ENCODE assay signal across 12 mouse cellular contexts in the genomic region with DNA sequence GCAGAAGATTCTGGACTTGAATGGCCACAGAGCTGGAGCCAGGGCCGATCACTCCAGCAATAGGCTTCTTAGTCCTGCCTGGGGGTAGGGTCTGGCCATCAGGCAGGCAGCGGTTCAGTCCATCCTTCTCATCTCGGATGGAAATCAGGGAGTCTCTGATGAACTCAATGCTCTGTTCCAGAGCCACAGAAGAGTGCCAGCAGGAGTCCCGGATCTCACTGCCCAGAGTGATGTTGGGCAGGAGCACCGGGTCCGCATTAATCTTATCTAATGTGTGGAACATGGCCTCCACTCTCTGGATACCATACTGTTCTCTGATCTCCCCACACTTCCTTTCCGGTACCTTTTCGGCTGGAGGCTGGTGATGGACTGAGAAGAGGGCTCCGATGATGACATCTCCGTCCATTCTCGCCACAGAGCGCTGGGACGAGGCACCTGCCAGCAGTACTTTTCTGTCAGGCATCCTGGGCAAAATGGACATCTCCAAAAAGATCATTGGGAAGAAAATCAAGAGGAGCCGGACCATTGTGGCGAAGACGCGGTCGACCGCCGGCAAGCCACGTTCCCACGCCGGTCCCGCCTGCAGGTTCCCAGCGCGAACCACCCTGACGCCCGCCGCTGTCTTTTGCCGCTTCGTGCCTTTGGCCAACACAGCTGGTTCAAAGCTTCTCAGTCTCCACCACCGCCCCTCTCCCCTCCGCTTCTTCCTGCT. TPM values are rescaled to one million over a fixed set of nuclear protein-coding genes. Genes with fewer than 3 reads are reported as not detected.
DNase-seq lines count a peak whose midpoint lies in the region; ATAC-seq and TF ChIP-seq lines count a peak whose summit lies in the region.
"Had no signal": no experiment of that assay in that cellular context is flagged by ENCODE, and none has a peak within 500 bp of the region (broad histone marks: within the 10 kb centered on the region; RNA-seq: fewer than 3 reads in every experiment).

No protein-coding gene starts in this region.

- TF ChIP-seq POLR2A in lung, adult 2 months (IDR thresholded peaks at IDR 0.05; ENCODE audit: borderline replicate concordance, extremely low read depth, low read depth, low read length), result no peak

- H3K4me2 ChIP-seq in forebrain, embryonic 15.5 days (replicated peaks), result peak overlapping the region; percentile 61
- H3K4me2 ChIP-seq in midbrain, embryonic 15.5 days, result peak overlapping the region; percentile 85
- H3K4me2 ChIP-seq: liver, embryonic 12.5 days; stomach, embryonic 15.5 days had no signal

- ATAC-seq in forebrain, embryonic 15.5 days (replicated peaks), result 0 out of 2 replicates have a peak, but pooled peaks have one; percentile 34
- peak; percentile 48 for ATAC-seq in midbrain, embryonic 15.5 days (replicated peaks)
- no peak for ATAC-seq in granulocyte monocyte progenitor cell, adult 5-6 weeks (replicated peaks; ENCODE audit: poor library complexity, severe bottlenecking)
- ATAC-seq: liver, embryonic 12.5 days had no signal

- intact Hi-C loops in gastrocnemius, adult 2 months (cut with DNase I), result no loop called here

- H3K27ac ChIP-seq in ES-E14 (ENCODE audit: insufficient read depth, low read depth, low read length, poor library complexity, severe bottlenecking), result no peak overlapping the region
- no peak overlapping the region for H3K27ac ChIP-seq in forebrain, embryonic 15.5 days (replicated peaks)
- H3K27ac ChIP-seq in midbrain, embryonic 15.5 days, result peak overlapping the region; percentile 30; the same call in 1 of the 2 replicates
- no peak overlapping the region for H3K27ac ChIP-seq in gastrocnemius, adult 2 months
- H3K27ac ChIP-seq: liver, embryonic 12.5 days; stomach, embryonic 15.5 days had no signal

- in situ Hi-C loops in ES-E14 (cut with MboI; ENCODE audit: low sequenced_read_pairs in 2 of 2, unreplicated experiment in 2 of 2), result no loop called here

- TF ChIP-seq CTCF in lung, adult 2 months (IDR thresholded peaks at IDR 0.05; ENCODE audit: insufficient read depth, low read length), result no peak
- TF ChIP-seq CTCF in gastrocnemius, adult 2 months (IDR thresholded peaks at IDR 0.05), result no peak

- H3K27me3 ChIP-seq in forebrain, embryonic 15.5 days, result peaks cover 20% of the 10 kb centered on the region; the same call in 1 of the 2 replicates
- no peaks in the 10 kb centered on the region for H3K27me3 ChIP-seq in midbrain, embryonic 15.5 days (replicated peaks)

- H3K4me1 ChIP-seq in ES-E14 (ENCODE audit: control insufficient read depth in 2 of 2, insufficient read depth in 2 of 2, low read length in 2 of 2, poor library complexity in 1 of 2), result no peaks in the 10 kb centered on the region
- H3K4me1 ChIP-seq in forebrain, embryonic 15.5 days, result peaks cover 14% of the 10 kb centered on the region
- H3K4me1 ChIP-seq in midbrain, embryonic 15.5 days, result peaks cover 9% of the 10 kb centered on the region
- H3K4me1 ChIP-seq in lung, adult 2 months (ENCODE audit: control insufficient read depth, insufficient read depth, low read length), result no peaks in the 10 kb centered on the region
- H3K4me1 ChIP-seq: liver, embryonic 12.5 days; stomach, embryonic 15.5 days had no signal

- no peak overlapping the region for H3K9ac ChIP-seq in ES-E14 (ENCODE audit: insufficient read depth, low read depth, low read length, poor library complexity, severe bottlenecking)
- H3K9ac ChIP-seq in forebrain, embryonic 15.5 days (replicated peaks), result peak overlapping the region; percentile 36; the same call in 1 of the 2 replicates
- peak overlapping the region; percentile 47 for H3K9ac ChIP-seq in midbrain, embryonic 15.5 days
- H3K9ac ChIP-seq: liver, embryonic 12.5 days; stomach, embryonic 15.5 days had no signal

- WGBS in forebrain, embryonic 15.5 days, result 6% methylated on average over 33 of the region's 33 CpGs
- WGBS in midbrain, embryonic 15.5 days, result 9% methylated on average over 33 of the region's 33 CpGs
- 19% methylated on average over 33 of the region's 33 CpGs for WGBS in lung, adult 2 months

- H3K36me3 ChIP-seq in ES-E14 (ENCODE audit: control insufficient read depth, insufficient read depth, low read length, poor library complexity, severe bottlenecking), result no peaks in the 10 kb centered on the region
- no peaks in the 10 kb centered on the region for H3K36me3 ChIP-seq in forebrain, embryonic 15.5 days
- no peaks in the 10 kb centered on the region for H3K36me3 ChIP-seq in midbrain, embryonic 15.5 days (replicated peaks)
- H3K36me3 ChIP-seq: G1E; liver, embryonic 12.5 days; stomach, embryonic 15.5 days had no signal

- no peak for DNase-seq in ES-E14 (ENCODE audit: low read depth, low spot score)
- DNase-seq in cerebellum, adult 11-12 months, result peak; percentile 61
- no peak for DNase-seq in adrenal gland, adult 8-10 months
- no peak for DNase-seq in lung, adult 2 months
- no peak for DNase-seq in gastrocnemius, adult 2 months

- no peaks in the 10 kb centered on the region for H3K9me3 ChIP-seq in ES-E14 (ENCODE audit: control insufficient read depth, insufficient read depth, low read depth, low read length)
- no peaks in the 10 kb centered on the region for H3K9me3 ChIP-seq in forebrain, embryonic 15.5 days
- no peaks in the 10 kb centered on the region for H3K9me3 ChIP-seq in midbrain, embryonic 15.5 days
- H3K9me3 ChIP-seq: G1E; liver, embryonic 12.5 days; stomach, embryonic 15.5 days had no signal

- H3K4me3 ChIP-seq in ES-E14 (ENCODE audit: insufficient read depth in 1 of 2, low read depth in 1 of 2, low read length in 2 of 2, poor library complexity in 1 of 2, severe bottlenecking in 1 of 2), result peak overlapping the region; percentile 9 to 36; a peak in 2 of 4 replicates
- H3K4me3 ChIP-seq in forebrain, embryonic 15.5 days, result peak overlapping the region; percentile 47
- H3K4me3 ChIP-seq in midbrain, embryonic 15.5 days, result peak overlapping the region; percentile 61
- no peak overlapping the region for H3K4me3 ChIP-seq in lung, adult 2 months (replicated peaks; ENCODE audit: extremely low read depth, low read depth, low read length)
- H3K4me3 ChIP-seq in gastrocnemius, adult 2 months, result no peak overlapping the region
- H3K4me3 ChIP-seq: liver, embryonic 12.5 days; stomach, embryonic 15.5 days had no signal

TF ChIP-seq in ES-E14, 5 proteins besides CTCF, POLR2A, EP300 and RAD21:
- TF ChIP-seq ZC3H11A (IDR thresholded peaks at IDR 0.05; ENCODE audit: borderline replicate concordance, low read depth, low read length) (no peak), ZNF384 (IDR thresholded peaks at IDR 0.05; ENCODE audit: low read depth, low read length) (no peak), HCFC1 (IDR thresholded peaks at IDR 0.05; ENCODE audit: borderline replicate concordance, insufficient read depth, low read length) (no peak), MAFK (IDR thresholded peaks at IDR 0.05; ENCODE audit: insufficient read depth, low read depth, low read length) (no peak), CHD2 (IDR thresholded peaks at IDR 0.05; ENCODE audit: low read depth, low read length) (no peak)

RNA-seq across cellular contexts. Expression of a gene that starts 2.0 kb away (rescaled TPM):
- not detected in 2 replicates for total RNA-seq in ES-E14 (2012; rRNA removed)
- 5.9 and 6.2 TPM in 2 replicates for polyA plus RNA-seq in forebrain, embryonic 15.5 days (2015; fragmentation: Nextera tagmentation; extraction: Ambion mirVana)
- 10.1 and 12.6 TPM in 2 replicates for polyA plus RNA-seq in midbrain, embryonic 15.5 days (2015; fragmentation: Nextera tagmentation; extraction: Ambion mirVana)
- total RNA-seq in adrenal gland, adult 8-10 months (2022), result under 1 TPM; 0.03 to 0.62 (median 0.15) TPM
- total RNA-seq in granulocyte monocyte progenitor cell, adult 5-6 weeks (2014; fragmentation: Nextera tagmentation), result not detected in 2 replicates
- total RNA-seq in granulocyte monocyte progenitor cell, adult 5-6 weeks (2017), result not detected in 2 replicates
- not detected in 2 replicates for polyA plus RNA-seq in lung, adult 2 months (2012; rRNA removed)
- under 1 TPM; 0.15 to 0.17 TPM for total RNA-seq in gastrocnemius, adult 2 months (2021)
- polyA plus RNA-seq: G1E; intestine, embryonic 14.5 days; liver, embryonic 12.5 days had no signal

Comparison
In these comparisons a context has a peak if more than half of its experiments do, and no peak if none do; other contexts are left out.
1. H3K4me3 ChIP-seq: peak in ES-E14 (2 of 2), forebrain, embryonic 15.5 days (single experiment) and midbrain, embryonic 15.5 days (single experiment); none in lung, adult 2 months (single experiment) and gastrocnemius, adult 2 months (single experiment).